Mouse (Mus musculus): ENCODE data around the gene Scn3b.

The Scn3b gene

DNA sequence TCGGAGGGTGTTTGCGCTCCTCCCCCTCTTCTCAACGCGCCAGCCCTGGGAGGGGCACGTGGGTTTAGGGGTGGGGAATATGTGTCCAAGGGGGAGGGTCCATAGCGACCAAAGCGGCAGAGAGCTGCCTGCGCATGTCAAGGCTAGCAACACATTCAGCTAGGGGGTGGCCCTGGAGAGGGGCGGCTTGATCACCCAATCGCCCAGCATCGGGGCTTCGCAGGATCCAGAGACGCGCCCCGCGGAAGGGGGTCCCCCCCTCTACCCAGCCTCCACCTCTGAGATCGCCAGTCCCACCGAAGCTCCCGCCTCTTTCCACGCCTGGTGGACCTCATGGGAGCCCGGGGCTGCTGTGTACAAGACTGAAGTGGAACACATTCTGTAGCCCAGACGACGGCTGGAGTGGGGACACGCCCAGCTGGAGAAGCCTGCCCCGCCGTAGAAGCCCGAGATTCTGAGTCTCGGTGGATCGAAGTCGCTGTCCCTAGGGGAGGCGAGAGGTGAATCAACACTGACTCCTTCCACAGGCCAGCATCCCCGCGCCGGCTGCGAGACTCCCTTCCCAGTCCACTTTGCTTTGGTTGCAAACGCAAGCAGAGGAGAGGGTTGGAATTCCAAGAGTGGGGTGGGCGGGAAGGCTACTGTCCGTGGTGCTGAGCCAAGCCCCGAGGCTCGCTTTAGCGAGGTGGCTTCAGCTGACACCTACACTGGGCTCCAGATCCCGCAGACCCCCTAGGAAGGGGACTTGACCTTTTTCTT is at the start of gene Scn3b:
Gene Scn3b, plus strand, starts transcription at position 115 of the 759 bp plus-strand sequence.
- ATAC-seq (ENCODE audit: low TSS enrichment) = peak; percentile 70

DNA sequence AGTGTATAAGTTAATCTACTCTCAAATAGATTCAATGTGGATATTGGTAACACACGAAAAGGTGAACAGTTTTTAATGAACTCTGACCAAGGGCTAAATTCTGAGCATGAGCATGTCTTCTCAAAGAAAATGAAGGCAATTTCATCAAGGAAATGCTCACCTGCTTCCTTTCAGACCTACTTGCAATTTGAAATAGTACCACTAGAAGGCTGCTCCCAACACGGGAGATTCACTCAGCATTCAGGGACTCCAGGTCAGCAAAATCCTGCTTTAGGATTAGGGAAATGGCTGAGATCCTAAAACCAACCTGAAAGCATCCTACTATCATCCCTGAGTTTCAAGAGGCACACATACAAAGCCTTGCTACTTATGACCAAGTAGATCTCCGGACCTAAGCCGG is 44.7 kb upstream of the Scn3b start:
- no peak for ATAC-seq (ENCODE audit: low TSS enrichment)

- ATAC-seq (ENCODE audit: low TSS enrichment) = peak; percentile 86
These were observed 40.9 kb upstream of the Scn3b start for GRCm38 (mm10) chr9:40227874-40228789.

GRCm38 (mm10) chr9:40228804-40229331 is 40.1 kb upstream of the Scn3b start:
- no peak for ATAC-seq (ENCODE audit: low TSS enrichment)

GRCm38 (mm10) chr9:40229479-40229878 is 39.5 kb upstream of the Scn3b start:
- ATAC-seq (ENCODE audit: low TSS enrichment) = no peak

DNA sequence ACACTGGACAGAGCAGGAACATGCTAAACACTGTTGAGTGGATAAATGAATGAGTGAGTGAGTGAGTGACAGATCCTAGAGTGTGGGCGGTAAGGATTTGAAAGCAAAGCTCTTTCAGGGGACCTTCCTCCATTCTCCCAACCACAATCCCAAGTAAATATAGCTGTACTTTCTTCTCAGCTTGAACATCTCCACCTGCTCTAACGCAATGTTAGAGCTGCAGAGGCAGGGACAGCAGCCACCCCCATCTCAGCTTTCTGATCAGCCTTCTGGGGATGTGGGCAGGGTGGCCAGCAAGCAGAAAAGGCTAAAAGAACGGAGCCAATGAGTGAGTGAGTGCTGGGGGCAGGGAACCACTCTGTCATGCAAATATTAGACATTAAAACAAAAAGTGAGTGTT is 38.0 kb upstream of the Scn3b start:
- peak; percentile 86 for ATAC-seq (ENCODE audit: low TSS enrichment)

DNA sequence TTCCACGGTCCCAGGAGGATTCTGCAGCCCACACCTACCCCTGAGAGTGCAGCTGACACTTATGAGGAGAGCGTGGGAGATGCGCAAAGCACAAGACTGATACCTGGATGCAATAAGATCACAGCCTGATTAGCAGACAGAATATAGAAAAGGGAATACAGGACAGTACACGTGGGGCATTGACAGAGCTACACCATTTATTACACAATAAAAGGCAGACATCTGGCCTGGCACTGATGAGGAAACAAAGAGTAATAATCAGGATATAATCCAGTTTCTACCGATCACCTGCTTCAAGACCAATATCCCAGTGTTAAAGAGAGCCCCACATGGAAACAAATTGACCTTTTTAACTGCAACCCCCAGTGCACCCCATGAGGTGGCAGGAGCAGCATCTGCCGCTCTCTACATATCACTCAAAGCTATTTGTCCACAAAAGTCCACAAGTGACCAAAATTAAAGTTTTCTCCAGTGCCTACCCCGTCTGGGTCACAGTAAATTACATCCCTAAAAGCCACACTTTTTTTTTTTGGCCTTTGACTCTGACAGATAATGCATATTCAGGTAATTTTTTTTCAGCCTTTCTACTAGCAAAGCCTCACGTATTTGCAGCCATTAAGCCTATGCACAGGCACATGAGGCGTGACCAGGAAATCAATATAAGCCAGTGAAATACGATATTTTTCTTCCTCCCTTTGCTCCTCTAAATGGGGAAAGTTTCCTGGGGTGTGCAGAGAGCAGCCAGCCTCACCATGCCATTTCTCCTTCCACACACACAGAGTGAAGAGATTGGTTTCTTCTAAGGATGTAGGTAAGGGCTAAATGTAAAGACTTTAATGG is 34.6 kb upstream of the Scn3b start:
- ATAC-seq (ENCODE audit: low TSS enrichment) = no peak

DNA sequence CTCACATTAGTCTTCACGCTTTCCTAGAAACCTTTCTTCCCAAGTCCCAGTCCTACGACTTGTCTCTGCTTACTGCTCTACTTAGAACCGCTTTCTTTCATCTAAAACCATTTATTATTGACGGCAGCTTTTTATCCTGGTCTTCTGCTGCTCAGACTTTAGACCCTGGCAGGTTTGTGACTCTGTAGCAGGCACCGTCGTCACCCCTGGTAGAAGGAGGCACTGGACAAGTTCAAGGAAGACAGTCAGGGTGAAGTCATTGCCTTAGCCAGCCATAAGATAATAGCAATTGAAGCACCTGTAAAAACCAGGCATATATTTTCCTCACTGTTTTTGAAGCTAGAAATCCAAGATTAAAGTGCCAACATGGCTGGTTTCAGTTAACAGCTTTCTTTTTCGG is 33.8 kb upstream of the Scn3b start:
- no peak for ATAC-seq (ENCODE audit: low TSS enrichment)

GRCm38 (mm10) chr9:40239749-40240148 is 29.3 kb upstream of the Scn3b start:
- ATAC-seq (ENCODE audit: low TSS enrichment) = no peak

- ATAC-seq (ENCODE audit: low TSS enrichment) = no peak
These were observed 28.7 kb upstream of the Scn3b start for GRCm38 (mm10) chr9:40240311-40240710.

DNA sequence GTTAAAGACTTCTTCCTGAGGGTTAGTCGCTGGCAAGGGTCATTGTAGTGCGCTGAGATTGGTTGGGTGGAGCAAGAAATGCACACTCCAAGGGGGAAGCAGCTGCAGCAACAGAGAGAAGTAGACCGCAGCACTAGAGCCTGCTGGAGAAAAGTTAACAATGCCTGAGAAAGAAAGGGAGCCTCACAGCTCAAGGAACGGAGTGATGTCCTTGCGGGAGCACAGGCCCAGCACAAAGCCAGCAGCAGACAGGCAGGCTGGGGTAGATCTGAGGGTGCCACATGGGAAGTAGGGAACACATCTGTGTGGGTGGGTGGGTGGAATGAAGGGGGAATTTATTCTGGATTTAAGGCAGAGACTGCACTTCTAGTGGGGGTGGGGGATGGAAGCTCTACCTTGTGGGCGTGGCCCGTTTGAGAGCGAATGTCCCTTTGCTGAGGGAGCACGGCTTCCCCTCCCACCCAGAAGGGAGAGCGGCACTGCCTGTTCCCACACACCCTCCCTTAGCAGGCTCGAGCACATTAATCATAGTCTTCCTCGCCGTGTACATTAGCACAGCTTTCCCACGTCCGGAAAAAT is 27.7 kb upstream of the Scn3b start:
- ATAC-seq (ENCODE audit: low TSS enrichment) = peak; percentile 83

DNA sequence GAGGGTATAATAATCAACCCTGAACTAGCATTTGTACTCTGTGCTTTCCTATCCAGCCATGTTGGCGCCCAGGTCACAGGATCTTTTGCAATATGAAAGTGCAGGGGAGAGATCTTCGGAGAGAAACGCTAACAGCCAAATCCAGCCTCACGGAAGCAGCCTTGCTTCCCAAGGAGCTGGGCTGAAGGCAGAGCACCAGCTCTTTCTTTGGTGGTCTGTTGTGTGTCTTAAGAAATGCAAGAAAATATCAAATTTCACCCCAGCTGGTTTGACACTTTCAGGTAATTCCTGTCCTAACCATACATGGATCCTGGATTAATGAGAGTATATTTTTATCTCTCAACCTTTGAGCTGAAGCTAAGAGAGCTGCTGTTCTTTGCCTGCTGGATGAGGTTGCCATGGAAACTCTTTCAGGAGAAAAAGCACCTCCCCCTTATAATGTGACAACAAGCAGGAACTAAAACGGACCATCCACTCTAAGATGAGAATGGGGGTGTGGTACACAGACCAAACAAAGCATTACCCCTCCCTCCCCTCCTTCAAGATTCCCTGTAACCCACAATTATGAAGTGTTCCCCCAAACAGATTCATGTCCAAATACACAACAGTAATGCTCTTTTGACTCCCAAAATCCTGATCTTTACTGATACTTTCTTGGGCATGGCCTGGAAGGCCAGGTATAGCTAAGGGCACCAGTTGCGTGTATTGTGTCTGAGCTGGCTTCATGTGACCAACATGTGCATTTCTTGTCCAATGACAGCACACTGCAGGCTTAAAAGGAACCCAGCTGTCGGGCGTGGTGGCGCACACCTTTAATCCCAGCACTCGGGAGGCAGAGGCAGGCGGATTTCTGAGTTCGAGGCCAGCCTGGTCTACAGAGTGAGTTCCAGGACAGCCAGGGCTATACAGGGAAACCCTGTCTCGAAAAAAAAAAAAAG is 26.8 kb upstream of the Scn3b start:
- peak; percentile 80 for ATAC-seq (ENCODE audit: low TSS enrichment)

- ATAC-seq (ENCODE audit: low TSS enrichment) = no peak
These were observed 23.6 kb upstream of the Scn3b start for GRCm38 (mm10) chr9:40245466-40245865.

GRCm38 (mm10) chr9:40245974-40246665 is 22.9 kb upstream of the Scn3b start:
- no peak for ATAC-seq (ENCODE audit: low TSS enrichment)

GRCm38 (mm10) chr9:40246702-40247101 is 22.3 kb upstream of the Scn3b start:
- no peak for ATAC-seq (ENCODE audit: low TSS enrichment)

- no peak for ATAC-seq (ENCODE audit: low TSS enrichment)
These were observed 19.9 kb upstream of the Scn3b start for GRCm38 (mm10) chr9:40249106-40249505.

- no peak for ATAC-seq (ENCODE audit: low TSS enrichment)
These were observed 16.6 kb upstream of the Scn3b start for GRCm38 (mm10) chr9:40252459-40252858.

GRCm38 (mm10) chr9:40263874-40264273 is 5.1 kb upstream of the Scn3b start:
- ATAC-seq (ENCODE audit: low TSS enrichment) = no peak

- no peak for ATAC-seq (ENCODE audit: low TSS enrichment)
These were observed 823 bp upstream of the Scn3b start for GRCm38 (mm10) chr9:40268040-40268747.

Measured in frontal cortex, adult (tissue).